Mouse (Mus musculus): ENCODE results near the gene Creb3l2.

DNA sequence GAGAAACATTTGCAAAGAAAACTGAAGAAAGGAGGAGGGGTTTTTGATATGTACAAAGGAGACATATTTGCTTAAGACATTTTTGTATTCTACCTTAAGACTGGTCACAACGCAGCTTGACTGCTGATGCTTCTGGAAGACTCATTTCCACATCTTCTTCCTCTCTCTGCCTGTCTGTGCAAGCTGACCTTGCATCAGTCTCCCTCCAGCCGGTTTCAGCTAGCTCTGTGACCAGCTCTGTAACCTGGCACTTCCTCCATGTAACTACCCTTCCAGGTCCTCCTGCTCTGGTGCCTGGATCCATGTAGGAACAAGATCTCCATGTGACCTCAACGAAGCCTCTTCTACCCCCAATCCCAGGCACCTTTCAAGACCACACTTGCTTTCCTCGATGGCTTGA is 45.8 kb downstream of the Creb3l2 start:
- TF ChIP-seq CTCF (IDR thresholded peaks at IDR 0.05; ENCODE audit: extremely low read depth, insufficient read length, insufficient replicate concordance, low read depth, low read length) (no peak), POLR2A (IDR thresholded peaks at IDR 0.05; ENCODE audit: low read depth, low read length) (no peak)
